Mouse (Mus musculus) liver, embryonic 14.5 days (tissue): ENCODE results near the gene Wt1. TPM values are rescaled to one million over a fixed set of nuclear protein-coding genes. Genes with fewer than 3 reads are reported as not detected.

ENCODE experiments used
- ATAC-seq: fragments of 200-750 bp; cut with Nextera tagmentation; 2 replicates; pipeline ENCODE4 v1.8.0; 2017; ENCODE audit warnings: moderate number of reproducible peaks, mild to moderate bottlenecking, moderate library complexity; ENCODE audit not compliant: insufficient read depth
- DNase-seq, 3 experiments: peaks; one replicate each; pipeline ENCODE4 v3.0.0-alpha.2; 2012 to 2013; ENCODE audit warnings: low read depth in 3 of 3, low spot score in 3 of 3
- H3K27ac ChIP-seq: fragments of 300-500 bp; sonication (generic); 2 replicates; pipeline ENCODE4 v1.5.1; 2014; ENCODE audit warnings: moderate library complexity, mild to moderate bottlenecking, control low read depth, inconsistent platforms
- H3K27me3 ChIP-seq: fragments of 300-500 bp; sonication (generic); 2 replicates; pipeline ENCODE4 v1.6.1; 2014; ENCODE audit warnings: mild to moderate bottlenecking, low read length, moderate library complexity; ENCODE audit not compliant: control insufficient read depth, insufficient read depth
- H3K36me3 ChIP-seq: fragments of 300-500 bp; sonication (generic); replicated peaks from 2 replicates; pipeline ENCODE4 v1.6.1; 2014; ENCODE audit warnings: low read depth; ENCODE audit not compliant: control insufficient read depth, insufficient read depth
- H3K4me1 ChIP-seq, 2 experiments: fragments of 200-500 bp in 1 of 2; fragments of 300-500 bp in 1 of 2; sonication (generic) in 1 of 2; replicated peaks; 2 replicates each; pipeline ENCODE4 v1.6.1; 2012 to 2014; ENCODE audit warnings: antibody characterized with exemption in 1 of 2, inconsistent platforms in 1 of 2, low read length in 1 of 2; ENCODE audit not compliant: control insufficient read depth in 2 of 2, insufficient read depth in 2 of 2
- H3K4me2 ChIP-seq: fragments of 300-500 bp; sonication (generic); 2 replicates; pipeline ENCODE4 v1.6.1; 2014; ENCODE audit warnings: low read depth, mild to moderate bottlenecking, control low read depth, moderate library complexity
- H3K4me3 ChIP-seq, 2 experiments: fragments of 200-500 bp in 1 of 2; fragments of 300-500 bp in 1 of 2; sonication (generic) in 1 of 2; 2 replicates each; pipeline ENCODE4 v1.5.1; 2012 to 2014; ENCODE audit warnings: low read depth in 2 of 2, low read length in 2 of 2, mild to moderate bottlenecking in 2 of 2, control low read depth in 1 of 2, inconsistent platforms in 1 of 2, moderate library complexity in 1 of 2; ENCODE audit not compliant: insufficient read depth in 1 of 2
- H3K9ac ChIP-seq: fragments of 300-500 bp; sonication (generic); replicated peaks from 2 replicates; pipeline ENCODE4 v1.6.1; 2014; ENCODE audit warnings: mild to moderate bottlenecking, control low read depth, moderate library complexity
- H3K9me3 ChIP-seq: fragments of 300-500 bp; sonication (generic); 2 replicates; pipeline ENCODE4 v1.6.1; 2016; ENCODE audit warnings: low read length, mixed read lengths; ENCODE audit not compliant: control insufficient read depth
- CTCF ChIP-seq: IDR thresholded peaks from 2 replicates; pipeline ENCODE4 v1.5.1; 2016; ENCODE audit warnings: antibody characterized with exemption, low read depth, control low read depth
- EP300 ChIP-seq: IDR thresholded peaks from 2 replicates; pipeline ENCODE4 v1.6.1; 2016; ENCODE audit warnings: antibody characterized with exemption, low read depth
- WGBS: fragments of 180-500 bp; shearing (Covaris S2); extraction: QIAGEN DNeasy Blood & Tissue Kit; methylation state at CpG from one replicate; pipeline ENCODE4 v1.1.7; 2014; ENCODE audit not compliant: insufficient replicate concordance; 5-methylcytosine and 5-hydroxymethylcytosine counted together
- polyA plus RNA-seq, 2 experiments: library from polyadenylated mRNA; depleted of rRNA in 1 of 2; stranded (reverse) in 1 of 2; unstranded in 1 of 2; fragments of >200 nt; fragmentation: Nextera tagmentation in 1 of 2; extraction: Ambion mirVana in 1 of 2; gene quantifications; 2 replicates each; pipeline versions ENCODE4 v1.2.1 to v1.2.3; 2012 to 2014

Gene Wt1
- polyA plus RNA-seq, 2 experiments, result 0.77 to 0.96 TPM

GRCm38 (mm10) chr2:105124391-105124790 lies 1.9 kb upstream of the Wt1 start:
- TF ChIP-seq EP300 (no peak), CTCF (no peak)
- peaks cover 85% of the 10 kb centered on the region for H3K27me3 ChIP-seq
- H3K27ac ChIP-seq, result no peak overlapping the region
- no peaks in the 10 kb centered on the region for H3K4me1 ChIP-seq
- no peaks in the 10 kb centered on the region for H3K36me3 ChIP-seq
- H3K9me3 ChIP-seq, result no peaks in the 10 kb centered on the region
- H3K4me2 ChIP-seq, result no peak overlapping the region
- no peak overlapping the region for H3K9ac ChIP-seq
- no peak overlapping the region for H3K4me3 ChIP-seq
- DNase-seq (no peak), ATAC-seq (no peak)
- WGBS, result 2% methylated on average over 7 of the region's 7 CpGs

GRCm38 (mm10) chr2:105125205-105125604 lies 1.1 kb upstream of the Wt1 start:
- Histone ChIP-seq H3K27me3 (peaks cover 93% of the 10 kb centered on the region), H3K36me3 (no peaks in the 10 kb centered on the region), H3K4me3 (no peak overlapping the region), H3K4me1 (no peaks in the 10 kb centered on the region), H3K27ac (no peak overlapping the region), H3K9me3 (no peaks in the 10 kb centered on the region), H3K9ac (no peak overlapping the region), H3K4me2 (no peak overlapping the region)
- DNase-seq (no peak), ATAC-seq (no peak)
- 2% methylated on average over 8 of the region's 8 CpGs for WGBS
- TF ChIP-seq EP300 (no peak), CTCF (no peak)

DNA sequence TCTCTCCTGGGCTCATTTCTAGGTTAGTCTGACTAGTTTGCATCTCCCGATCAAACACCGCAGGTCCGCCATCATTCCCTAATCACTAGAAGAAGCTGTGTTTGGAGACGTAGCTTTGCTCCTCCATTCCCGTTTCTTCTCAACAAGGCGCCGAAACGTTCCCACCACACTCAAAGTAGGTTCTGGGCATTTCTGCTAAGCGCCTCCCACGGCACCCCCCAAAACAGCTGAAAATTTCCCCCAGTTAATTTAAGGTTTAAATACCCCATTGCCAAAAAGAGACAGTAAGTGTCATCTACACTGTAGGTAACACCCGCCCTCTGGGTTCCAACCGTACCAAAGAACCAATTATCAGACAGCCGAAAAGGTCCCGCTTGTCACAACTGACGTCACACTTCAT lies 688 bp upstream of the Wt1 start:
- TF ChIP-seq CTCF (no peak), EP300 (no peak)
- no peak for DNase-seq
- 6% methylated on average over 15 of the region's 15 CpGs for WGBS
- H3K4me1 ChIP-seq, result no peaks in the 10 kb centered on the region
- H3K27ac ChIP-seq, result no peak overlapping the region
- H3K9ac ChIP-seq, result no peak overlapping the region
- H3K4me3 ChIP-seq, result no peak overlapping the region
- ATAC-seq, result no peak
- H3K27me3 ChIP-seq, result peaks cover 96% of the 10 kb centered on the region
- H3K36me3 ChIP-seq, result no peaks in the 10 kb centered on the region
- no peaks in the 10 kb centered on the region for H3K9me3 ChIP-seq
- no peak overlapping the region for H3K4me2 ChIP-seq

DNA sequence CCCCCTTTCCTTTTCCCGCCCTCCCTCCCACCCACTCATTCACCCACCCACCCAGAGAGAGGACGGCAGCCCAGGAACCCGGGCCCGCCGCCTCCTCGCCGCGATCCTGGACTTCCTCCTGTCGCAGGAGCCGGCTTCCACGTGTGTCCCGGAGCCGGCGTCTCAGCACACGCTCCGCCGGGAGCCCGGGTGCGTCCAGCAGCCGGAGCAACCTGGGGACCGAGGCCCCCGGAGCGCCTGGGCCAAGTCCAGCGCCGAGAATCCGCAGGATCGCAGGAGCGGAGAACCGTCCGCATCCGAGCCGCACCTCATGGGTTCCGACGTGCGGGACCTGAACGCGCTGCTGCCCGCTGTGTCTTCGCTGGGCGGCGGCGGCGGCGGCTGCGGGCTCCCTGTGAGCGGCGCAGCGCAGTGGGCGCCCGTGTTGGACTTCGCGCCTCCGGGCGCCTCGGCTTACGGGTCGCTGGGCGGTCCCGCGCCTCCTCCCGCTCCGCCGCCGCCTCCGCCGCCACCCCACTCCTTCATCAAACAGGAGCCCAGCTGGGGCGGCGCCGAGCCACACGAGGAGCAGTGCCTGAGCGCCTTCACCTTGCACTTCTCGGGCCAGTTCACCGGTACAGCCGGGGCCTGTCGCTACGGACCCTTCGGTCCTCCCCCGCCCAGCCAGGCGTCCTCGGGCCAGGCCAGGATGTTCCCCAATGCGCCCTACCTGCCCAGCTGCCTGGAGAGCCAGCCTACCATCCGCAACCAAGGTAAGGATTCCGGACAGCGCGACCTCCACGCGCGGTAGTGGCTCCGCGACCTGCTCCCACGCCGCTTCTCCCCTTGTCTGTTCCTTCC lies 582 bp downstream of the Wt1 start:
- H3K27ac ChIP-seq, result no peak overlapping the region
- peak overlapping the region; percentile 21 for H3K4me2 ChIP-seq
- H3K36me3 ChIP-seq, result no peaks in the 10 kb centered on the region
- H3K4me1 ChIP-seq, result no peaks in the 10 kb centered on the region
- H3K9me3 ChIP-seq, result no peaks in the 10 kb centered on the region
- peak overlapping the region; percentile 32 to 37 for H3K4me3 ChIP-seq
- 2% methylated on average over 85 of the region's 92 CpGs for WGBS
- no peak overlapping the region for H3K9ac ChIP-seq
- TF ChIP-seq CTCF (no peak), EP300 (no peak)
- DNase-seq (no peak), ATAC-seq (no peak)
- peaks cover 98% of the 10 kb centered on the region for H3K27me3 ChIP-seq

- no peak for TF ChIP-seq CTCF
- TF ChIP-seq EP300, result no peak
- Histone ChIP-seq H3K4me3 (peak overlapping the region; percentile 32 to 37; a peak in 3 of 4 replicates), H3K4me2 (no peak overlapping the region; the same call in 1 of the 2 replicates), H3K9me3 (no peaks in the 10 kb centered on the region), H3K27ac (no peak overlapping the region), H3K36me3 (no peaks in the 10 kb centered on the region), H3K27me3 (peaks cover 99% of the 10 kb centered on the region), H3K4me1 (no peaks in the 10 kb centered on the region), H3K9ac (no peak overlapping the region)
- 1% methylated on average over 52 of the region's 52 CpGs for WGBS
- ATAC-seq (no peak), DNase-seq (no peak)
Observed at GRCm38 (mm10) chr2:105127531-105128480, 1.5 kb downstream of the Wt1 start.
